Mouse (Mus musculus): ENCODE data around the gene Prn.

GRCm38 (mm10) chr2:132001696-132002334 is 92.1 kb downstream of the Prn start:
- TF ChIP-seq POLR2A (IDR thresholded peaks at IDR 0.05; ENCODE audit: control insufficient read depth in 1 of 2, insufficient read depth in 1 of 2, low read depth in 1 of 2, low read length in 2 of 2, poor library complexity in 1 of 2) (no peak), SIN3A (IDR thresholded peaks at IDR 0.05; ENCODE audit: low read length) (no peak), CHD2 (IDR thresholded peaks at IDR 0.05; ENCODE audit: low read length) (no peak)
